Mouse (Mus musculus): ENCODE results near the gene Tmem8b. TPM values are rescaled to one million over a fixed set of nuclear protein-coding genes. Genes with fewer than 3 reads are reported as not detected.

Gene Tmem8b
- polyA plus RNA-seq, 1 experiment from 2014 or later = 2.7 TPM

Small RNA genes lying within 50 kb of the gene (microRNA-seq; reads per million reads assigned to microRNA genes)
- not detected for gene Gm25262

Other genes starting within 250 kb of the Tmem8b start
- 0.14 TPM in 1 of 2 replicates, not detected in the other for gene Fam166b, start 239.8 kb upstream of the Tmem8b start, polyA plus RNA-seq (2014; fragmentation: Nextera tagmentation; extraction: Ambion mirVana)
- 9.8 TPM in 2 replicates for gene Tesk1, start 227.0 kb upstream of the Tmem8b start, polyA plus RNA-seq (2014; fragmentation: Nextera tagmentation; extraction: Ambion mirVana)
- gene Cd72, start 214.3 kb upstream of the Tmem8b start, polyA plus RNA-seq (2014; fragmentation: Nextera tagmentation; extraction: Ambion mirVana) = 2.4 and 4.0 TPM in 2 replicates
- not detected in 2 replicates for gene Sit1, start 185.2 kb upstream of the Tmem8b start, polyA plus RNA-seq (2014; fragmentation: Nextera tagmentation; extraction: Ambion mirVana)
- 58.3 and 58.9 TPM in 2 replicates for gene Ccdc107, start 176.1 kb upstream of the Tmem8b start, polyA plus RNA-seq (2014; fragmentation: Nextera tagmentation; extraction: Ambion mirVana)
- gene Arhgef39, start 169.3 kb upstream of the Tmem8b start, polyA plus RNA-seq (2014; fragmentation: Nextera tagmentation; extraction: Ambion mirVana) = 45.6 and 48.2 TPM in 2 replicates
- gene Car9, start 162.0 kb upstream of the Tmem8b start, polyA plus RNA-seq (2014; fragmentation: Nextera tagmentation; extraction: Ambion mirVana) = 0.65 and 1.1 TPM in 2 replicates
- gene Tpm2, start 145.2 kb upstream of the Tmem8b start, polyA plus RNA-seq (2014; fragmentation: Nextera tagmentation; extraction: Ambion mirVana) = 104 and 110 TPM in 2 replicates
- 39.4 and 43.3 TPM in 2 replicates for gene Creb3, start 106.6 kb upstream of the Tmem8b start, polyA plus RNA-seq (2014; fragmentation: Nextera tagmentation; extraction: Ambion mirVana)
- 39.1 and 39.5 TPM in 2 replicates for gene Tln1, start 106.3 kb upstream of the Tmem8b start, polyA plus RNA-seq (2014; fragmentation: Nextera tagmentation; extraction: Ambion mirVana)
- 32.6 and 34.1 TPM in 2 replicates for gene Rgp1, start 90.3 kb upstream of the Tmem8b start, polyA plus RNA-seq (2014; fragmentation: Nextera tagmentation; extraction: Ambion mirVana)
- 20.7 and 20.8 TPM in 2 replicates for gene Gba2, start 90.1 kb upstream of the Tmem8b start, polyA plus RNA-seq (2014; fragmentation: Nextera tagmentation; extraction: Ambion mirVana)
- 2.3 TPM in 1 of 2 replicates, not detected in the other for gene Msmp, start 84.5 kb upstream of the Tmem8b start, polyA plus RNA-seq (2014; fragmentation: Nextera tagmentation; extraction: Ambion mirVana)
- 7.9 and 8.1 TPM in 2 replicates for gene Npr2, start 37.0 kb upstream of the Tmem8b start, polyA plus RNA-seq (2014; fragmentation: Nextera tagmentation; extraction: Ambion mirVana)
- 0.89 and 1.1 TPM in 2 replicates for gene Spag8, start 15.4 kb upstream of the Tmem8b start, polyA plus RNA-seq (2014; fragmentation: Nextera tagmentation; extraction: Ambion mirVana)
- 71.4 and 73.9 TPM in 2 replicates for gene Hint2, start 12.5 kb upstream of the Tmem8b start, polyA plus RNA-seq (2014; fragmentation: Nextera tagmentation; extraction: Ambion mirVana)
- 2.6 and 3.0 TPM in 2 replicates for gene Fam221b, start 174 bp downstream of the Tmem8b start, polyA plus RNA-seq (2014; fragmentation: Nextera tagmentation; extraction: Ambion mirVana)
- not detected in 2 replicates for gene Olfr70, start 31.8 kb downstream of the Tmem8b start, polyA plus RNA-seq (2014; fragmentation: Nextera tagmentation; extraction: Ambion mirVana)
- not detected in 2 replicates for gene Olfr71, start 41.3 kb downstream of the Tmem8b start, polyA plus RNA-seq (2014; fragmentation: Nextera tagmentation; extraction: Ambion mirVana)
- gene Hrct1, start 58.2 kb downstream of the Tmem8b start, polyA plus RNA-seq (2014; fragmentation: Nextera tagmentation; extraction: Ambion mirVana) = 0.29 TPM in 1 of 2 replicates, not detected in the other
- 0.20 and 0.27 TPM in 2 replicates for gene Spaar, start 61.1 kb downstream of the Tmem8b start, polyA plus RNA-seq (2014; fragmentation: Nextera tagmentation; extraction: Ambion mirVana)
- gene Olfr159, start 102.0 kb downstream of the Tmem8b start, polyA plus RNA-seq (2014; fragmentation: Nextera tagmentation; extraction: Ambion mirVana) = not detected in 2 replicates
- gene Olfr156, start 154.9 kb downstream of the Tmem8b start, polyA plus RNA-seq (2014; fragmentation: Nextera tagmentation; extraction: Ambion mirVana) = 0.16 and 0.34 TPM in 2 replicates
- gene Olfr157, start 171.2 kb downstream of the Tmem8b start, polyA plus RNA-seq (2014; fragmentation: Nextera tagmentation; extraction: Ambion mirVana) = not detected in 2 replicates
- not detected in 2 replicates for gene Olfr155, start 182.6 kb downstream of the Tmem8b start, polyA plus RNA-seq (2014; fragmentation: Nextera tagmentation; extraction: Ambion mirVana)
- gene Reck, start 206.6 kb downstream of the Tmem8b start, polyA plus RNA-seq (2014; fragmentation: Nextera tagmentation; extraction: Ambion mirVana) = 25.7 and 26.1 TPM in 2 replicates